Mouse (Mus musculus) liver, embryonic 14.5 days (tissue): Measurements from ENCODE around the gene Cemip.

Experiments
- CTCF ChIP-seq: IDR thresholded peaks from 2 replicates; pipeline ENCODE4 v1.5.1; 2016; ENCODE audit warnings: antibody characterized with exemption, low read depth, control low read depth
- EP300 ChIP-seq: IDR thresholded peaks from 2 replicates; pipeline ENCODE4 v1.6.1; 2016; ENCODE audit warnings: antibody characterized with exemption, low read depth

GRCm38 (mm10) chr7:83913995-83914394 lies 172.3 kb downstream of the Cemip start:
- TF ChIP-seq CTCF (no peak), EP300 (no peak)
